Mouse (Mus musculus) right cerebral cortex, postnatal 14 days (tissue): ENCODE results near the gene Mylk3.

Source experiments
- DNase-seq: peaks from one replicate; pipeline ENCODE4 v3.0.0; 2022

Mylk3 gene

GRCm38 (mm10) chr8:85380123-85380823 lies 5.9 kb downstream of the Mylk3 start:
- no peak for DNase-seq

GRCm38 (mm10) chr8:85379142-85379781 lies 6.9 kb downstream of the Mylk3 start:
- no peak for DNase-seq

DNA sequence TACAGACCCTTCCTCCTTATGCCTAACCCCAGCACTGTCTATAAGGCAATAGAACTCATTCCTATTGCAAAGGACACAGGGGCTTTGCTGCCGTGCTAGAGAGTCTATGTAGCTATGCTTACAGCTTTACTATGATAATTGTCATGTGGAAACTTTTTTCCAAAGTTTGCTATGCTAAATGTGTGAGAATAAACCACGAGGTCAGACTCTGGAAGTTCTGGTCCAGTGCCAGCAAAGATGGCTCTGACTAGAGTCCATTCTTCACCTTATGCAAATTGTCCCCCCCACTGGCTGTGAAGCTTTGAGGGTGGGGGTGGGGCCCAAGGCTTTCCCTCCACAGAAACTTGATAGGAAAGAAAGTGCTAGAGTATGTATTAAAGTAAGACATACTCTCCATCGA lies 9.6 kb downstream of the Mylk3 start:
- no peak for DNase-seq

DNA sequence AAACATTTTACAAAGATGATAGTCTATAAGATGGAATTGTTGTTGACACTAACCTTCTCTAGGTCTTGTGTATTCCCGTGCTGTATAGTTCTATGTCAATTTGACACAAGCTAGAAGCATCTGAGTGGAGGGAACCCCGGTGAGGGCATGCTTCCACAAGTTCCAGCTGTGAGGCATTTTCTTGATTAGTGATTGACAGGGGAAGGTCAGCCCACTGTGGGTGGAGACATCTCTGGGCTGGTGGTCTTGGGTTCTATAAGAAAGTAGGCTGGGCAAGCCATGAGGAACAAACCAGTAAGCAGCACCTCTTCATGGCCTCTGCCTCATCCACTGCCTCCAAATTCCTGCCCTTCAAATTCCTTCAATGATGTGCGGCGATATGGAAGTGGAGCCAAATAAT lies 11.9 kb downstream of the Mylk3 start:
- DNase-seq = no peak

DNA sequence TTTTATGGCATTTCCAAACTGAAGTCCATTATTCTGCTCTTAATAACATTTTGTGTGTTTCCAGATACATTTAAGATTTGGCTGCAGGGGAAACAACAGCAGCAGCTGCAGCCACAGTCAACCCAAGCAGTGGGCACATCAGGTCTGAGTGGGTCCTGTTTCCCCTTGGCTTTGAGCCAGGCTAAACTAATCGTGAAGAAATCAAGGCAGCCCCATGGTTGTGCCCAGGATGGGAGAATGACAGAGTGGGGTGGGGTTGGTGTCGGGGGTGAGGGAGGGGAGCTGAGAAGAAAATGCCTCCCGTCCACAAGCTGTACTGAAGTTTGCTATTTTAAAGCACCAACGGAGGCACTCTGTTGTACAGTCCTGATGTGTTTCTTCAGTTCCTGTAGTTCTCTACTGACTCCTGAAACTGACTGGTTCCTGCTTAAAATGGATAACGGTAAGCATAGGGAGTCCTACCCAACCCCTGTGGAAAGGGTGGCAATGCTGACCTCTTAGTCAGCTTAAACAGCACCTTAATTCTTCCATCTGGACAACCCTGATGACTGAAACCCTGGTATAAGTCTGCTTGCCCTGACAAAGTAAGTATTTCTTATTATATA lies 12.6 kb downstream of the Mylk3 start:
- DNase-seq = no peak

- no peak for DNase-seq
Measured at GRCm38 (mm10) chr8:85372465-85372839, 13.7 kb downstream of the Mylk3 start.

DNA sequence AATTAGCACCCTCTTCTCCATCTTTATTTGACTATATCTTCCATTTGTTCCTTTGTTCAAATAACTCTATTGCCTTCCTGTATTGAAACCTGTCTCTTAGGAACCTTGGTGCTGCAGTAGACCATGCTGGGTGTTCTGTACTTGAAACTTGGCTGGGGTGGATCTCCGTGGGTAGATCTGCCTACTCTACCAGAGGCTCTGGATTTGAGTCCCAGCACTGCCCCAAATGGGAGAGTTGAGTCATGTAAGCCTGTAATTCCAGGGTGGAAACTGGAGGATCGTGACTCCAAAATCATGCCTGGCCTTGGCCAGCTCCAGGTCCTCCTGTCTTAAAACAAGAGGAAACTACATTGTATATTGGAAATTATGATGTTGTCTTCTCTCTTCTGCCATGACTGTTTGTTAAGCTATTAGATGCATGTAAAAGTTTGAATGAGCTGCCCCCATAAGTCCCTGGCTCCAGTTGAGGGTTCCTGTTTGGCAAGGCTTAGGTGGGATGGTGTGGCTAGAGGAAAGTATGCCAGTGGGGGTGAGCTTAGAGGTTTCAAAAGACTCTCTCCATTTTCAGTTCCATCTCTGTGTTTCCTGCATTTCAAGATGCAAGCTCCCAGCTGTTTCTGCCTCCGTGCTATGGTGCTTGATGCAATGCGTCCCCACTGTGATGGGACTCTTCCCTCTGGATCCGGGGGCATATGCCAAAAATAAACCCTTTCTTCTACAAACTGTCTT lies 14.2 kb downstream of the Mylk3 start:
- DNase-seq = no peak

DNA sequence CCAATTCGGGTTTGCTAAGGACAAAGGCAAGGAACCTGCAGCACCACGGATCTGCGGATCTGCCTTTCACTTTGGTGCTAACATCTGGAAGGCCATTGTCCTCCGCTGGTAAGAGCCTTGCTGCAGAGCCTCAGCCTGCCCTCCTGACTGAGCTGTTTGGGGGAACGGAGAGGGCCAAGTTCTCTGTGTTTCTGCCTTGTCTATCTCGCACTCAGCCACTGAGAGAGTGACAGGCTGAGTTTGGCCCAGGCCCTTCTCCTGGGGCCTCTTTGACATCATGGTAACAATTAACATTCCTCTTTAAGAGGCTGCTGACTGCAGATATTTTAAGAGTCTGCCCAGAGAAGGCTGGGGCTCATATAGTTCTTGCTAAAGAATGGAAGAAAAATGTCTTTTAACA lies 21.0 kb downstream of the Mylk3 start:
- DNase-seq = no peak

GRCm38 (mm10) chr8:85364628-85365027 lies 21.5 kb downstream of the Mylk3 start:
- DNase-seq = no peak

GRCm38 (mm10) chr8:85363406-85363805 lies 22.7 kb downstream of the Mylk3 start:
- no peak for DNase-seq

DNA sequence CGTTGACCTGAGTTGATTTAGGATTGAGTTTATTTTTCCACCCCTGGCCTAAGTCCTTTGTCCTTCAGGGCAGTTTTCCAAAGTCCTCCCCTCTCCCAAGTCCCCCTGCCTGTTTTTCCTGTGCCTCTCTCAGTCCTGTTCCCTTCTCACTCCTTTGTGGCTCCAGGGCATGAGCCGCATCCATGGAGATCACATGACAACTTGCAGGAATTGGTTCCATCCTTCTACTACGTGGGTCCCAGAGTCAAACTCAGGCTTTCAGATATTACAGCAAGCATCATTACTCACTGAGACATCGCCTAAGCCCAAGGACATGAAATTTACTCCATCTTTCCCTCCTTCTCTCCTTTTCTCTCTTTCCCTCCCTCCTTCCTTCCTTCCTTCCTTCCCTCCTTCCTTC lies 23.9 kb downstream of the Mylk3 start:
- no peak for DNase-seq

GRCm38 (mm10) chr8:85353287-85353686 lies 32.9 kb downstream of the Mylk3 start:
- no peak for DNase-seq

DNA sequence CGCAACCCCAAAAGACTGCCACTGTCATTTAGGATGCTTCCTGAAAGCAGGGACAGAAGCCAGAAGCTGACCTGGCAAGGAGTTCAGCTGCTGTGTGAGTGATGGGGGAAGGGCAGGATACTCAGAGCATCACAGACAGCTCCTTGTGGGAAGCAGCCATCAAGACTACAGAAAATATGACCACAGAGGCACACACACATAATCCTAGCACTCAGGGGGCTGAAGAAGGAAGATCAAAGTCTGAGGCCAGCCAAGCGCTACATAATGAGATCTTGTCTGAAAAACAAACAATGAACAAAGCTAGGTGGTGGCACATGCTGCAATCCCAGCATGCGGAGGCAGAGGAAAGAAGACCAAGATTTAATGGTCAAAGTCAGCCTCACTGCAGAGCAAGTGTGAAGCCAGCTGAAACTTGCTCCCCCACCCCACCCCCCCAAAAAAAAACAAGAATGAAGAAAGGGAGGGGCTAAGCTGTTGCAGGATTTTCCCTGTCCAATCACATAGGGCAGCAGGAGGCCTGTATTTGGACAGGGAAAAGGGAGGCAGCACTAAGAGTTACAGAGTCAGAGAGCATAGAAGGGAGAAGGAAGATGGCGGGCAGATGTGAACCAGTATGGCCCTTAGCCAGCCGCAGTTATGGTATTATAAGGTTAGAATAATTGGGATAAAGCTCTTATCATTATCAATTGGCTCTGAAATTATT lies 46.1 kb downstream of the Mylk3 start:
- DNase-seq = no peak

DNA sequence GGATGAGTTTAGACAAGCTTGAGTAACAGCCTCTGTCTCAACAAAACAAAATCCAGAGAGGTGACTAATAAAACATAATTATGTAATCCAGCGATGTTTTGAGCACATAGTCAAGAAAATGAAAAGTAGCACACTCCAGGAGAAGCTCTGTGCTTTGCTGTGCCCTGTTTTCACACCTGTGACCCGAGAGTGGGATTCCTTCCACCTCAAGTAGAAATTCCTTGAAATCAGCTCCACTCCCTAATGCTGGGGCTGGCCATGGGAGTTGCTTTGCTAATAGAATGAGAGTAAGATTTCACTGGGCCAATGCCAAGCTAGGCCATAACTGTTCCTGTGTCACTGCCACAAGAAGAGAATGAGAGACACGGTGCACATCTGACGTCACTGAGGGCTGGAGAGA lies 48.5 kb downstream of the Mylk3 start:
- no peak for DNase-seq

GRCm38 (mm10) chr8:85336211-85336933 lies 49.8 kb downstream of the Mylk3 start:
- no peak for DNase-seq

- no peak for DNase-seq
Measured at GRCm38 (mm10) chr8:85335105-85335504, 51.0 kb downstream of the Mylk3 start.

DNA sequence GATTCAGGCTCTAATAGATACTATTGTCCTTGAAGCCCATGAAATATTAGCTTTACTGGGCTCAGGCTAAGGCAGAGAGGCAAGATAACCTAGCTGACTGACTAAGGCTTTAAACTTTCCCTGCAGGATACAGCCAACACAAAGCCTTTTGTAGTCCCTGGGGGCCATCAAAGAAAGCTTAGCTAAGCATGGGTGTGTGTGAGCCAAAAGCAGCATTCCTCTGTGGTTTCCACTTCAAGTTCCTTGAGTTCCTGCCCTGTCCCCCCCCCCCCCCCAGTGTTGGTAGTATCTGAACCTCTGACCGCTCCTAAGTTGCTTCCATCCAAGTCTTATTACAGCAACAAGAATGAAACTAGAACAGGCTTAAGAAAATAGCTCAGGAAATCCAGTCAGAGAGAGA lies 56.6 kb downstream of the Mylk3 start:
- no peak for DNase-seq

DNA sequence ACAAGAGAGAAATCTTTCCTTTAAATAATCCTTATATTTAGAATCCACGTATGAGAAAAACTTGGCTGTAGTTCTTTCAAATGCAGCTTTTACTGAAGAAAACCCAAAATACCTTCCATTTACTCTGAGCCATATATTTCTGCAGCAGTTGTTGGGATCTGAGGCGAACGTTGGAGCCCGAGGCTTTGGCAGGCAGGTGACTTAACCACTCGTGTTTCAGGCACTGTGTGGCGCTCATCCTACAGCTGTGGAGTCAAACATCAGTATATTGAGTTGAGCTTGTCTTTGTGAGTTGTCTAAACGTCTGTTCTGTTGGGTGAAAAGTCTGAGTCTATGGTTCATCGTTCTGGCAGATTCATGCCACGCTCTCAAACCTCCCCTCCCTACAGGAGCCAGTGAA lies 59.1 kb downstream of the Mylk3 start:
- DNase-seq = no peak

- DNase-seq = no peak
Measured at GRCm38 (mm10) chr8:85323084-85323483, 63.1 kb downstream of the Mylk3 start.

GRCm38 (mm10) chr8:85321981-85322380 lies 64.2 kb downstream of the Mylk3 start:
- DNase-seq = no peak

- no peak for DNase-seq
Measured at GRCm38 (mm10) chr8:85318534-85318933, 67.6 kb downstream of the Mylk3 start.

DNA sequence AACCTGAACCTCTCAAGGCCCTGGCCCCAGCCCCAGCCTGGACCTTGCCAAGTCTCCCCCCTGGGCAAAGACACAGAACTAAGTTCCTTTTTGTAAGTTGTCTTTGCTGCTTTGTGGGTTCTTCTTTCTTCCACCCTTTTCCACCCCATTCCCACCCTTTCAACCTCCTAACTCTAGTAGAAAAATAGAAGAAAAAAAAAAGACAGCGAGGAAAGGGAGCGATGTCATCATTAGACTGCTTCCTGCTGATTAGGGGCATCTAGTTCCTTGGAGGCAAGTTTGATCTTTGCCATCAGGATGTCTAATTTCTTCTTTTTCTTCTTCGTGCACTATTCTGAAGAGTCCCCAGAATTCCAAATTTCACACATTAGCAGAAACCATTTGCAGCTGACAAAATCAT lies 73.1 kb downstream of the Mylk3 start:
- no peak for DNase-seq

- no peak for DNase-seq
Measured at GRCm38 (mm10) chr8:85311743-85312142, 74.4 kb downstream of the Mylk3 start.
